Mouse (Mus musculus): ENCODE measurements at regions not wholly inside any gene's neighbourhood (a gene's known extent, or its start where the extent isn't known, plus 50 kb on each side); places are given as distances from the start of the nearest gene placed in this dataset.

DNA sequence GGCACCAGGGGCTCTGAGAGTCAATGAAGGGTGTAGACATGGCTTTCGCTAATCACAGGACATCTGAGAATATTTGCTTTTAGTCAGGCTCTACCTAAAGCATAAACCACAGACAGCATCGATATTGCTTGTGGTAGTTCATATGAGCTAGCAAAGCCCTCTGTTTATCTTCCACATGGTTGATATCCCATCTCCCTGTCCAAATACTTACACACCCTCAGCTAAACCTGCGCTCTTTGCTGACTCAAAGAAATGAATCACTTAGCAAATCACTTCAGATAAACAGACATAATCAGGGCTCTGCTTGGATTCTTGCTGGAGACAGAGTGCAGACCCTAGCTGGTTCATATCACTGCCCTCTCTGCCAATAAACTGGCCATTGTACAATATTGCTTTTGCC is 298.8 kb downstream of the Rnd3 start:
- Histone ChIP-seq H3K36me3 (ENCODE audit: control insufficient read depth, insufficient read depth, low read length) (no peaks in the 10 kb centered on the region), H3K9me3 (replicated peaks; ENCODE audit: control insufficient read depth, low read length, poor library complexity, severe bottlenecking) (no peaks in the 10 kb centered on the region), H3K4me2 (ENCODE audit: low read length) (no peak overlapping the region), H3K9ac (ENCODE audit: low read depth, low read length) (no peak overlapping the region), H3K4me3 (ENCODE audit: low read depth, low read length) (no peak overlapping the region), H3K27me3 (ENCODE audit: control insufficient read depth, insufficient read depth, low read depth, low read length) (no peaks in the 10 kb centered on the region), H3K27ac (ENCODE audit: low read length) (no peak overlapping the region), H3K4me1 (ENCODE audit: control insufficient read depth, insufficient read depth, low read length) (no peaks in the 10 kb centered on the region; the same call in 1 of the 2 replicates)
- 90% methylated on average over 3 of the region's 3 CpGs for WGBS
- ATAC-seq = no peak

DNA sequence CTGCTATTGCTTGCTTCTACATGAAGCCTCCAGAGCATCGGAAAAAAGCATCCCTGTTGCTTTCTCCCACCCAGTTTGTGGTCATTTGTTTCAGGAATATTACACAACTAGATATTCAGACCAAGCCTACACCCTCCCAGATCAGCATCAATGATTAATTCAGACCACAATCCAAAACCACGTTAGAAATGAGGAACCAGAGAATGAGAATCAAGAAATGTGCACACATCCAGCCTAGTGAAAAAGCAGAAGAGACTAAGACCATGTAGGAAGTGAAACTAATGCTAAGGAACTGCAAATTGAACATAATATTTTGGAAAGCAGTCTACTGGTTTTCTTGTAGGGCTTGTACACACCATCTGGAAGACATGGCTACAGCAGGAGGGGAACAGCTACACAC is 307.0 kb downstream of the Rnd3 start:
- Histone ChIP-seq H3K4me1 (ENCODE audit: control insufficient read depth, insufficient read depth, low read length) (no peaks in the 10 kb centered on the region), H3K27me3 (ENCODE audit: control insufficient read depth, insufficient read depth, low read depth, low read length) (no peaks in the 10 kb centered on the region), H3K9me3 (replicated peaks; ENCODE audit: control insufficient read depth, low read length, poor library complexity, severe bottlenecking) (no peaks in the 10 kb centered on the region), H3K36me3 (ENCODE audit: control insufficient read depth, insufficient read depth, low read length) (no peaks in the 10 kb centered on the region), H3K27ac (ENCODE audit: low read length) (no peak overlapping the region), H3K9ac (ENCODE audit: low read depth, low read length) (no peak overlapping the region), H3K4me3 (ENCODE audit: low read depth, low read length) (no peak overlapping the region), H3K4me2 (ENCODE audit: low read length) (no peak overlapping the region)
- 88% methylated on average over 2 of the region's 2 CpGs for WGBS
- no peak for ATAC-seq

DNA sequence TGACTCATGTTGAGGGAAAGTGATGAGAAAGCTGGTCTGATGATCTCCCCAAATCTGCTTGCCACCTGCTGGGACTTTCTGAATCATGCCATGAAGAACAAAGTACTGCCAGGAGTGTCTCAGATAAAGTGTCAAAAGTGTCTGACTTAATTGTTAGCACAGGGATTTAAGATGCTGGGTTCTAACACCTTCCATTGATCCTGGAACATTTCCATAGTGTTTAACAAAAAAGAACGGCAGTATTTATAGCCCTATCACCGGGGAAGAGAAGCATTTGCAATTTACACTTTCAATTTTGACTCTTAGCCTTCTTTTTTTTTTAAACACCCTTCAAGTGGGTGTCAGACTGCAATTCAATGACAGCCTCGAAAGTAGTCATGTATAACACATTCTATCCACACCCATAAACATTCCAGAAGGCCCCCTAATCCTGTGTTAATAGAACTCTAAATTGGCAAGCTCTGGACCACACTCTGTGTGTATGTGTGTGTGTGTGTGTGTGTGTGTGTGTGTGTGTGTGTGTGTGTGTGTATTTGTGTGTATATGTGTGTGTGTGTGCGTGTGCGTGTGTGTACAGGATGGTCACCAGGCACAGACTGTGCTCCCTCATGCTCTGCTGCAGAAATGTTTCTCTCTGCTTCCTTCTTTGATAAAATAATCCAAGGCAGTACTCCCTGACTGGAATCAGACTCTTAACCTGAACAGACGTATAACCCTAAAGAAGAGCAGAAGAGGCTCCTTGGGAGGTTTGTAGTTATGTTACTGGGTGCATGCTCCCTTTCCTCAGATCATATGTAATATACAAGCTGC is 313.2 kb downstream of the Rnd3 start:
- Histone ChIP-seq H3K9ac (ENCODE audit: low read depth, low read length) (no peak overlapping the region), H3K4me3 (ENCODE audit: low read depth, low read length) (no peak overlapping the region), H3K4me1 (ENCODE audit: control insufficient read depth, insufficient read depth, low read length) (peaks cover 4% of the 10 kb centered on the region; the same call in 1 of the 2 replicates), H3K9me3 (replicated peaks; ENCODE audit: control insufficient read depth, low read length, poor library complexity, severe bottlenecking) (no peaks in the 10 kb centered on the region), H3K27ac (ENCODE audit: low read length) (no peak overlapping the region), H3K27me3 (ENCODE audit: control insufficient read depth, insufficient read depth, low read depth, low read length) (no peaks in the 10 kb centered on the region), H3K36me3 (ENCODE audit: control insufficient read depth, insufficient read depth, low read length) (no peaks in the 10 kb centered on the region), H3K4me2 (ENCODE audit: low read length) (no peak overlapping the region)
- WGBS = 54% methylated on average over 6 of the region's 6 CpGs
- ATAC-seq = no peak

DNA sequence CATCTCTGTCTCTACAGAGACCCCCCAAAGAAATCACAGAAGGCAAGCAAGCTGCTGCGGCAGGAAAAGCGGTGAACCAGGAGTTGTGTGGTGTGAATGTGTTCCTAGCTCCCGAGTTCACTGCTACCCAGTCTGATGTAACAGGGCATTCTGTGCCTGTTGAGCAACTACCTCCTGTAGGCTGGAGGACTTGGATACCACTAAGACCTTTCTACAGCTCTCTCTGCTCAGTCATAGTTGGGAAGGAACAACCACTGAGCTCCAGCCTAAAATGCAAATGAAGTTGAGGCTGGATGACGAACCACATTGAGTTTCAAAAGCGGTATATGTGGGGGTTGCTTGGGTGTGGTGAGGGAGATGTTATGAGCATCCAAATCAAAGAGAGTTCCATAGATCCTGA is 315.1 kb downstream of the Rnd3 start:
- Histone ChIP-seq H3K4me2 (ENCODE audit: low read length) (no peak overlapping the region), H3K4me3 (ENCODE audit: low read depth, low read length) (no peak overlapping the region), H3K27ac (ENCODE audit: low read length) (no peak overlapping the region), H3K27me3 (ENCODE audit: control insufficient read depth, insufficient read depth, low read depth, low read length) (no peaks in the 10 kb centered on the region), H3K36me3 (ENCODE audit: control insufficient read depth, insufficient read depth, low read length) (no peaks in the 10 kb centered on the region), H3K9me3 (replicated peaks; ENCODE audit: control insufficient read depth, low read length, poor library complexity, severe bottlenecking) (no peaks in the 10 kb centered on the region), H3K4me1 (ENCODE audit: control insufficient read depth, insufficient read depth, low read length) (peaks cover 4% of the 10 kb centered on the region; the same call in 1 of the 2 replicates), H3K9ac (ENCODE audit: low read depth, low read length) (no peak overlapping the region)
- ATAC-seq = no peak
- 97% methylated on average over 5 of the region's 5 CpGs for WGBS

DNA sequence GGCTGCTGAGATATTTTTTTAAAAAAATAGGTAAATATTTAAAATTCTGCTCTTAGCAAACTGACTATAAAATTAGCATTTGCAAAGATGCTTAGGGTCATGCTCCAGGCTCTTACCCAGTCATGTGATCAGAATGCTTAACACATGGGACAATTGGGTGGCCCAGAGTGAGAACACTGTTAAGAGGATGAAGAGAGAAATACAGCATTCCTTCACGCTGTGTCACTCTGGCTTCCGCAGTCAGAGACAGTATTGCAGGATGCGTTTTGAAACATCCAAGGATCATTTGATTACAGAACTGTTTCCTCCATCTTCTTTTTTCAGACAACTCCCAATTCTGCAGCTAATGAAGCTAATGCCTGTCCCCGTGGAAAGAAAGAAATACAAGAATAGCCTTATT is 316.4 kb downstream of the Rnd3 start:
- H3K27ac ChIP-seq (ENCODE audit: low read length) = no peak overlapping the region
- no peak overlapping the region for H3K4me3 ChIP-seq (ENCODE audit: low read depth, low read length)
- no peaks in the 10 kb centered on the region for H3K9me3 ChIP-seq (replicated peaks; ENCODE audit: control insufficient read depth, low read length, poor library complexity, severe bottlenecking)
- H3K4me1 ChIP-seq (ENCODE audit: control insufficient read depth, insufficient read depth, low read length) = peaks cover 4% of the 10 kb centered on the region; the same call in 1 of the 2 replicates
- 32% methylated on average over 4 of the region's 4 CpGs for WGBS
- no peak for ATAC-seq
- no peaks in the 10 kb centered on the region for H3K36me3 ChIP-seq (ENCODE audit: control insufficient read depth, insufficient read depth, low read length)
- H3K9ac ChIP-seq (ENCODE audit: low read depth, low read length) = no peak overlapping the region
- H3K4me2 ChIP-seq (ENCODE audit: low read length) = no peak overlapping the region
- H3K27me3 ChIP-seq (ENCODE audit: control insufficient read depth, insufficient read depth, low read depth, low read length) = no peaks in the 10 kb centered on the region

DNA sequence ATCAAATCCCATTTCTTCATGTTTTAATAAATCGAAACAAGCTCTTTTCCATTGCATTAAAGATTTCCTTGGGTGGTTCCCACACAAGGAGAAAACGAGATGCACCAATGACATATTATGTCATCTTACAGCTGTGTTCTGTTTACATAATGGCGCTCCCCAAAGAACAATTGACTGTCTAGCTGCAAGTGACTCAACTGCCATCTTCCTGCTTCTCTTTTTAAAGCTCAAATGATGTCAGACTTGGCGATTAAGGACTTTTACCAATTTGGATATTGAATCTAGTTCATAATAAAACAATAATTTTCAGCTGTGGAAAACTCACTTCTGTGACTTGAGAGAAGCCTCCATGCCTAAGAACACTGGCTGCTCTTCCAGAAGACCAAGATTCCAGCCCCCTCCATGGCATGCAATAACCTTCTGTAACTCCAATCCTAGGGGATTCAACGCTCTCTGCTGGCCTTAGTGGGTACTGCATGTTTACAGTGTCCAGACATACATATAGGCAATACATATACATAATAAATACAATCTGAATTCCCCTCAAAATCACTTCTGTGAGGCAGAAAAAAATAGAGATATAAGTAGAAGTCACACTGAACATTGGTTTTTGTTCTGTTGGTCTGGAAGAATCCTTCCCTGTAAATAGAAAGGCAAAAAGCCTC is 318.7 kb downstream of the Rnd3 start:
- WGBS = 76% methylated on average over 5 of the region's 5 CpGs
- no peaks in the 10 kb centered on the region for H3K27me3 ChIP-seq (ENCODE audit: control insufficient read depth, insufficient read depth, low read depth, low read length)
- H3K9ac ChIP-seq (ENCODE audit: low read depth, low read length) = no peak overlapping the region
- H3K9me3 ChIP-seq (replicated peaks; ENCODE audit: control insufficient read depth, low read length, poor library complexity, severe bottlenecking) = no peaks in the 10 kb centered on the region
- no peak overlapping the region for H3K4me3 ChIP-seq (ENCODE audit: low read depth, low read length)
- H3K27ac ChIP-seq (ENCODE audit: low read length) = no peak overlapping the region
- no peak overlapping the region for H3K4me2 ChIP-seq (ENCODE audit: low read length)
- ATAC-seq = no peak
- no peaks in the 10 kb centered on the region for H3K36me3 ChIP-seq (ENCODE audit: control insufficient read depth, insufficient read depth, low read length)
- peaks cover 4% of the 10 kb centered on the region; the same call in 1 of the 2 replicates for H3K4me1 ChIP-seq (ENCODE audit: control insufficient read depth, insufficient read depth, low read length)

DNA sequence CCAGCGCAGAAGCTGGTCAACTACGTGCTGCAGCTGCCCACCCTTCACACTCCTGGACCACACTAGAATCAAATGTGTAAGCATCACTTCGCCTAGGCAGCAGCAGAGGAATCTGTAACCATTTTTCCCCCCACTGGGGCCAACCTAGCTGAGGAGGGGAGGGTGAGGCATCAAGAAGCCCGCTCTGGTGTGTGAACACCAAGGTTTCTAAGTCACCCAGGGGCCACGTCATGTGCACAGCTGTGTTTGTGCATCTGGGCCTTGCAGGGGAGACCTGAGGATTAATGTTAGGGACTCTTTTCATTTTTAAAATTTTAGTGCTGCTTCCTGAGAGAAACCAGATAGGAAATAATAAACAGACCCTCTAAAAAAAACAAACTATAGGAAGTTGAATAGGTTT is 321.8 kb downstream of the Rnd3 start:
- Histone ChIP-seq H3K9ac (ENCODE audit: low read depth, low read length) (no peak overlapping the region), H3K27ac (ENCODE audit: low read length) (no peak overlapping the region), H3K9me3 (replicated peaks; ENCODE audit: control insufficient read depth, low read length, poor library complexity, severe bottlenecking) (no peaks in the 10 kb centered on the region), H3K27me3 (ENCODE audit: control insufficient read depth, insufficient read depth, low read depth, low read length) (no peaks in the 10 kb centered on the region), H3K4me2 (ENCODE audit: low read length) (no peak overlapping the region), H3K4me3 (ENCODE audit: low read depth, low read length) (no peak overlapping the region), H3K36me3 (ENCODE audit: control insufficient read depth, insufficient read depth, low read length) (no peaks in the 10 kb centered on the region), H3K4me1 (ENCODE audit: control insufficient read depth, insufficient read depth, low read length) (no peaks in the 10 kb centered on the region)
- WGBS = 75% methylated on average over 5 of the region's 5 CpGs
- no peak for ATAC-seq

DNA sequence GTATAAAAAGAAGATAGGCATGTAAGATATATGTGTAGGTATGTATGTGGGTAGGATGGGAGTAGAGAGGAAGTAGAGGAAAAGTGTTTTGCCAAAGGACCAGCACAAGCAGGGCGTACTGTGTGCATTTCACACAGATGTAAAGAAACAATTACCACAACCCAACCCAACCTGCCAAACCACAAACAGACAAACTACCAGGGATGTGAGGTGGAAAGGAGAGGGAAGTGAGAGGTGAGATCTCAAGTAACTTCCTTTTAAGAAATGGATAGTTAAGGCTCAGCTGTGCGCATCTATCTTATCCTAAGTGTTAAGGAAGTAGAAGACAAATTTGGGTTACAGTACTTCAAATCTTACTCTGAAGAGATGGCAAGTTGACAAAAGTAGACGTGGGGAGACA is 322.4 kb downstream of the Rnd3 start:
- H3K4me1 ChIP-seq (ENCODE audit: control insufficient read depth, insufficient read depth, low read length) = no peaks in the 10 kb centered on the region
- 97% methylated on average over 3 of the region's 3 CpGs for WGBS
- no peak overlapping the region for H3K9ac ChIP-seq (ENCODE audit: low read depth, low read length)
- ATAC-seq = no peak
- no peak overlapping the region for H3K4me2 ChIP-seq (ENCODE audit: low read length)
- H3K4me3 ChIP-seq (ENCODE audit: low read depth, low read length) = no peak overlapping the region
- H3K36me3 ChIP-seq (ENCODE audit: control insufficient read depth, insufficient read depth, low read length) = no peaks in the 10 kb centered on the region
- no peaks in the 10 kb centered on the region for H3K9me3 ChIP-seq (replicated peaks; ENCODE audit: control insufficient read depth, low read length, poor library complexity, severe bottlenecking)
- H3K27me3 ChIP-seq (ENCODE audit: control insufficient read depth, insufficient read depth, low read depth, low read length) = no peaks in the 10 kb centered on the region
- H3K27ac ChIP-seq (ENCODE audit: low read length) = no peak overlapping the region

DNA sequence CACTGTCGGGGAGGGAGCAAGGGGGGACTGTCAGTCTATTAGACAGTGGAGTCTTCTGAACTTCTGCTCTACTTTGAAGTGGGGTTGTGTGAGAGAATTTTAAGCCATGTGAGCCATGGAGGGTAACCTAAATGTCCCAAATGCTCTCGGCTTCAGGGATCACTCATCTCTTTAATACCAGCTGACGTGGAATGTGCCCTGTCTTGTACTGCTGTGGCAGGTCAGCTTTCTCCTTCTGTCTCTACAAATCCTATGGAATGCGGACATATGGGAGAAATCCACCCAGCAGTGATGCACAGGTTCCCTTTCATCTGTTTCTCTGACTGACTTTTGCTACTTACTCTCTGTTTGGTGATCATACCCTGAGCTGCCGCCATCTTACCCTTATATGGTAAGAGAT is 323.3 kb downstream of the Rnd3 start:
- ATAC-seq = no peak
- Histone ChIP-seq H3K9me3 (replicated peaks; ENCODE audit: control insufficient read depth, low read length, poor library complexity, severe bottlenecking) (no peaks in the 10 kb centered on the region), H3K27ac (ENCODE audit: low read length) (no peak overlapping the region), H3K4me1 (ENCODE audit: control insufficient read depth, insufficient read depth, low read length) (no peaks in the 10 kb centered on the region), H3K4me3 (ENCODE audit: low read depth, low read length) (no peak overlapping the region), H3K36me3 (ENCODE audit: control insufficient read depth, insufficient read depth, low read length) (no peaks in the 10 kb centered on the region), H3K9ac (ENCODE audit: low read depth, low read length) (no peak overlapping the region), H3K4me2 (ENCODE audit: low read length) (no peak overlapping the region), H3K27me3 (ENCODE audit: control insufficient read depth, insufficient read depth, low read depth, low read length) (no peaks in the 10 kb centered on the region)
- WGBS = 87% methylated on average over 5 of the region's 5 CpGs
